Mouse (Mus musculus) embryonic fibroblast, embryonic 13.5 days (primary cell): ENCODE measurements around the gene Gstm7. TPM values are rescaled to one million over a fixed set of nuclear protein-coding genes. Genes with fewer than 3 reads are reported as not detected.
"Not testable (repeated sequence)": the region's sequence is repeated elsewhere in the genome, so short reads cannot be mapped to it uniquely, and the experiment has no call there.

Experiments
- H3K27ac ChIP-seq: 2 replicates; pipeline ENCODE4 v1.5.1; 2012; ENCODE audit warnings: low read length, control low read depth, inconsistent platforms; ENCODE audit not compliant: insufficient read depth
- H3K4me1 ChIP-seq: 2 replicates; pipeline ENCODE4 v1.6.1; 2011; ENCODE audit warnings: low read length; ENCODE audit not compliant: control insufficient read depth, insufficient read depth
- H3K4me3 ChIP-seq: 2 replicates; pipeline ENCODE4 v1.5.1; 2011; ENCODE audit warnings: mild to moderate bottlenecking, control low read depth, low read length; ENCODE audit not compliant: insufficient read depth
- CTCF ChIP-seq: IDR thresholded peaks from 2 replicates; pipeline ENCODE4 v1.5.1; 2011; ENCODE audit warnings: mild to moderate bottlenecking, control low read depth, low read length, moderate library complexity, borderline replicate concordance; ENCODE audit not compliant: insufficient read depth
- POLR2A ChIP-seq: IDR thresholded peaks from 2 replicates; pipeline ENCODE4 v1.6.1; 2011; ENCODE audit warnings: low read depth, mild to moderate bottlenecking, control low read depth, low read length, moderate library complexity
- polyA plus RNA-seq: library from polyadenylated mRNA; stranded (reverse); fragments of >200 nt; gene quantifications from 2 replicates; pipeline ENCODE4 v1.2.4, GENCODE M21; 2011; ENCODE audit warnings: low read depth; ENCODE audit not compliant: missing spikeins, insufficient read length

The Gstm7 gene
- polyA plus RNA-seq = 1.3 and 2.3 TPM in 2 replicates

GRCm38 (mm10) chr3:107931670-107932069 lies at the start of gene Gstm7:
Gstm7 (minus strand) TSS chr3:107931817.
- Histone ChIP-seq H3K4me1 (peaks cover 3% of the 10 kb centered on the region; the same call in 1 of the 2 replicates), H3K27ac (no peak within 1 kb of the TSS), H3K4me3 (no peak within 1 kb of the TSS)
- TF ChIP-seq POLR2A = no peak
- TF ChIP-seq CTCF = no peak

DNA sequence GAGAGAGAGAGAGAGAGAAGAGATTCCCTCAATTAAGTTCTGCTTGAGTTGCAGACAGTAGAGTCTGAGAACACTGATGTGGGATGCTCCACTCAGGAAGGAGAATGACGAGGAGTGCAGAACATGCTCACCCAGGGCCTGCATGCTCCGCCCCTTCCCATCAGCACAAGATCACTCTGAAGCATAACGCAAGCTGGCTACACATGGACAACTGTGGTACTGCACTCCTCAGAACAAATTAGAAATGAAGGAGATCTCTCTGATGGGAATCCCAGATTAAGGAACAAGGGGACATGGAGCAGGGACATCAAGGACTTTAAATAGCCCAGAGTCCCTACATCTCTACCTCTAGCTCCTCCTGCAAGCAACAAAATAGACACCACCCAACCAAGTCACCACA lies 49.6 kb upstream of the Gstm7 start:
- H3K4me1 ChIP-seq = no peaks in the 10 kb centered on the region
- TF ChIP-seq CTCF (no peak), POLR2A (no peak)

GRCm38 (mm10) chr3:107977691-107978090 lies 46.1 kb upstream of the Gstm7 start:
- Histone ChIP-seq H3K27ac (no peak overlapping the region), H3K4me3 (no peak overlapping the region), H3K4me1 (no peaks in the 10 kb centered on the region)
- TF ChIP-seq POLR2A (no peak), CTCF (no peak)

More for the DNA sequence above, 49.6 kb upstream of the Gstm7 start:
- Histone ChIP-seq H3K4me3 (no peak overlapping the region), H3K27ac (no peak overlapping the region)

GRCm38 (mm10) chr3:107974237-107974636 lies 42.6 kb upstream of the Gstm7 start:
- Histone ChIP-seq H3K4me1 (no peaks in the 10 kb centered on the region), H3K27ac (no peak overlapping the region), H3K4me3 (no peak overlapping the region)
- no peak for TF ChIP-seq POLR2A
- no peak for TF ChIP-seq CTCF

DNA sequence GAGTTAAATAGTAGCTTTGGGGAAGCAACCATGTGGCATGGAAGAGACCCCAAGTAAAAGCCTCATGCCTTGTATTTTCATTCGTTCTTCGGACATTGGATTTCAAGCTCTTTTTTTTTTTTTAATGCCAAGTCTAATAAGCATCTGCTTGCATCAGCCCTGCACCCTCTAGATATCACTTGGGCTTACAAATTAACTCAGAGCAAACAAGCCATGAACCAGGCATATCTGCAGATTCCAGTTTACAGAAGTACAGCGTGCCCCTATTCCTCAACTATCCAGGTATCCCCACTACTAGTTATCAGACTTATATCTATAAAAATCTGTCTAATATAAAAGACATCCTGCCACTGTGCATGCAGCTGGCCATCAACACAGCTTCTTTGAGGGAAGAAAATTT lies 40.5 kb upstream of the Gstm7 start:
- Histone ChIP-seq H3K4me3 (no peak overlapping the region), H3K27ac (no peak overlapping the region), H3K4me1 (no peaks in the 10 kb centered on the region)
- TF ChIP-seq POLR2A (no peak), CTCF (no peak)

GRCm38 (mm10) chr3:107971101-107971500 lies 39.5 kb upstream of the Gstm7 start:
- not testable (repeated sequence) for H3K27ac ChIP-seq, H3K4me3 ChIP-seq, H3K4me1 ChIP-seq

- no peaks in the 10 kb centered on the region for H3K4me1 ChIP-seq
- no peak within 1 kb of the TSS for H3K4me3 ChIP-seq
- TF ChIP-seq CTCF (no peak), POLR2A (no peak)
- H3K27ac ChIP-seq = no peak within 1 kb of the TSS
Measured at GRCm38 (mm10) chr3:107968724-107969395, 37.2 kb upstream of the Gstm7 start, which contains the start of gene Gstm3. Gstm3 (minus strand) TSS chr3:107969283.

DNA sequence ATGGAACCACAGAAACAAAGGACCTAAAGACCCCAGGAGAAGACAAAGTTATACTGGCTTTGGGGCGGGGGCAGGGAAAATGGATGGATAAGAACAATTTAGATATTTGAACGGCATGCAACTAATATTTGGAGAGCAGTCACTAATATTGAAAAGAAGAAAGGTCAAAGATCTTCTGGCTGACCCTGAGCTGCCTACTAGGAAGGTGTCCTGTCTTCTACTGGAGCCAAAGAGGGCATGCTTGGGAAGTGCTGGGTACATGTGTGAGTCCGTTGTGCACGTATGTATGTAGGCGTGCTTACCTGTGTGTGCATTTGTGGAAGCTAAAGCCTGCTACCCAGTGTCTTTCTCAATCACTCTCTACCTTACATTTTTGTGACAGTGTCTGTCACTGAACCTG lies 35.0 kb upstream of the Gstm7 start:
- TF ChIP-seq CTCF (no peak), POLR2A (no peak)
- no peak overlapping the region for H3K4me3 ChIP-seq
- no peak overlapping the region for H3K27ac ChIP-seq
- H3K4me1 ChIP-seq = no peaks in the 10 kb centered on the region

DNA sequence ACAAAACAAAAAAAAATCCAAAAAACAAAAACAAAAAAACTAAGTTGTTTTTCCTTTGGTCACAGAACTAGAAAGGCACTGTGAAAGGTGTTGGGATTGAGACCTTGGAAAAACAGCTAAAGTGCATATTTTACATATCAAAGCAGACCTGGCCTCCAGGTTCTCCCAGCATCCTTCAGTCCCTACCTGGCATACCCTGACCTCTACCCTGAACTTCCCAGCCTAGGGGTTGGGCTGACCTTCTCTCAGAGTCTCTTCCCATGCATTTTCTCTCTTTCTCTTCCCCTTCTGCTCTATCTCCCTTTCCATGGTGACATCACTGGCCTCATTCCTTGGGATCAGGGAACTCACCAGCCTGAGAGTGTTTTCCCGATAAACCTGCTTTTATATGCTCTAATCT lies 34.0 kb upstream of the Gstm7 start:
- H3K27ac ChIP-seq = no peak overlapping the region
- TF ChIP-seq POLR2A (no peak), CTCF (no peak)
- H3K4me1 ChIP-seq = no peaks in the 10 kb centered on the region
- no peak overlapping the region for H3K4me3 ChIP-seq

DNA sequence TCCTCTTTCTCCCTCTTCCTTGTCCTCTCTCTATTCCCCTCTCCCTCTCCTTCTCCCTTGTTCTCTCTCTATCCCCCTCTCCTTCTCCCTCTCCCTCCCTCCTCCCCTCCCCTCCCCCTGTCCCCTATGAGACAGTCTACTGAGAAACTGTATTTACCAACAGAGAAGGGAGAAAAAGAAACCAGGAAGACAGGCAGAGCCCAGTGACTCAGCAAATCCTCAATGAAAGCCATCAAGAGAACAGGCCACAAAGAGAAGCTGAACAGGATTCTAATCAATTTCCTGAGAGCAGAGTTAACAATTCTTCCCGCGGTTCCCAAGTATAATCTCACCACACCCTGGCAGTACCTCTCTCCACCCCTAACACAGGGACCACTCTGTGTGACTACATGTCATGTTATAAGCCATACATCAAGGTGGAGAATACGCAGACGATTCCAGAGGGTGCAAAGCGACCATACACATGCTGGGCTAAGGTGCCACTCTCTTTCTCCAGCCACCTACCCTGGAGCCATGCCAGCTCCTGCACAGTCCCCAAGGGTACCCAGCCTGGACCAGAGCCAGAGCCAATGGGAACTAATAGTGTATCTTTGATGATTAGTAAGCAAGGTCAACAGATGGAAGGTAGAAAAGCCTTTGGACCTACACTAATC lies 33.2 kb upstream of the Gstm7 start:
- Histone ChIP-seq H3K27ac (no peak overlapping the region), H3K4me1 (no peaks in the 10 kb centered on the region), H3K4me3 (no peak overlapping the region)
- no peak for TF ChIP-seq CTCF
- TF ChIP-seq POLR2A = no peak
